Mouse (Mus musculus): ENCODE data around the gene Bola1. TPM values are rescaled to one million over a fixed set of nuclear protein-coding genes. Genes with fewer than 3 reads are reported as not detected.

Gene Bola1
- polyA plus RNA-seq, 1 experiment from 2014 or later: 64.1 TPM

DNA sequence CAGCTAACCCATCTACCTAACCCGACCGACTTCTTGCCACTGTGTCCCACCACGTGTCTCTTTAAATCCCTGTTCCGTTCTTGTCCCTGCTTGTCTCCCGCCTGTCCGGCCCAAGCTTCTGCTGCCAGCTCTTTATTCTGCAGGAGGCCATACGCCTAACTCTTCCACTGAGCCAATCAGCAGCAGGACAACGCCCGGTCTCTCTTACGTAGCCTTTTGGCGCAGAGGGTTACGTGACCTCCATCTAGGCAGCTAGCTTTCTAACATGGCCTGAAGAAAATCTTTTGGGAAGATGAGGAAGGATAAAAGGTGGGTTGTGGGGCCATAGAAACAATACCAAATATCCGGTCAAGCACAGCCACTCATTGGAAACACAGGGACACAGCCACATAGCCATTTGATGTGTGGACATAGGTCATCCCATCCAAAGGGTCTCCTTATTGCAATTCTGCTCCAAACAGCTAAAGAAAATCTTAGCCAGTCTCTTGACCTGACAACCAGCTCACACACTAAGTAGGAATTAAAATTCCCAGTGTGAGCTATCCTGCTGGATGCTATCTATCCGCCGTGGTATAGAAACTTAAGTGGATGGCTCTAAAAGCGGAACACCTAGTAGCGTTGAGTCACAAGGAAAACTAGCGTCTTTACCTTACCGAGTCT, 42.8 kb upstream of the Bola1 start:
- WGBS: under 1% methylated on average over 19 of the region's 19 CpGs

DNA sequence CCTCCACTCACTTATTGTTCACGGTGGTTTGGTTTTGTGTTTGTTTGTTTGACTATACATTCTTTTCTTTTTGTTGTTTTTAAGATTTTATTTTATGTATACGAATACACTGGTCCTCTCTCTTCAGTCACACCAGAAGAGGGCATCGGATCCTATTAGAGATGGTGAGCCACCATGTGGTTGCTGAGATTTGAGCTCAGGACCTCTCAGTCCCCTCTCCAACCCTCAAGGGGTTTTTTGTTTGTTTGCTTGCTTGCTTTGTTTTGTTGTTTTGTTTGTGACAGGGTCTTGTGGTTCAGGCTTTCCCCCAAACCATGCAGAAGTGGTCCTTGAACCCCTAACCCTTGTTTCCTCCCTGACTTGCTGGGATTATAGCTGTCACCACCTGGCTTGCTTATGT, 42.1 kb upstream of the Bola1 start:
- no peaks in the 10 kb centered on the region for H3K36me3 ChIP-seq (ENCODE audit: control insufficient read depth, insufficient read depth)
- peak overlapping the region; percentile 98 for H3K27ac ChIP-seq (ENCODE audit: low read length)
- H3K4me2 ChIP-seq (ENCODE audit: low read length): peak overlapping the region; percentile 85
- 54% methylated on average over 3 of the region's 3 CpGs for WGBS
- H3K4me3 ChIP-seq (replicated peaks; ENCODE audit: low read length): peak overlapping the region; percentile 69
- peaks cover 17% of the 10 kb centered on the region for H3K4me1 ChIP-seq (replicated peaks; ENCODE audit: control insufficient read depth, insufficient read depth, low read length)
- no peak overlapping the region; the same call in 1 of the 2 replicates for H3K9ac ChIP-seq (replicated peaks; ENCODE audit: low read depth, low read length)
- H3K27me3 ChIP-seq (replicated peaks; ENCODE audit: control insufficient read depth, insufficient read depth, low read length): no peaks in the 10 kb centered on the region
- no peaks in the 10 kb centered on the region for H3K9me3 ChIP-seq (ENCODE audit: control insufficient read depth, low read length)
- no peak for ATAC-seq

More for the DNA sequence above, 42.8 kb upstream of the Bola1 start:
- peak overlapping the region; percentile 98 for H3K27ac ChIP-seq (ENCODE audit: low read length)
- no peaks in the 10 kb centered on the region for H3K9me3 ChIP-seq (ENCODE audit: control insufficient read depth, low read length)
- H3K4me3 ChIP-seq (replicated peaks; ENCODE audit: low read length): peak overlapping the region; percentile 69
- H3K4me2 ChIP-seq (ENCODE audit: low read length): peak overlapping the region; percentile 85
- H3K27me3 ChIP-seq (replicated peaks; ENCODE audit: control insufficient read depth, insufficient read depth, low read length): no peaks in the 10 kb centered on the region
- ATAC-seq: peak; percentile 71
- H3K4me1 ChIP-seq (replicated peaks; ENCODE audit: control insufficient read depth, insufficient read depth, low read length): peaks cover 17% of the 10 kb centered on the region
- no peaks in the 10 kb centered on the region for H3K36me3 ChIP-seq (ENCODE audit: control insufficient read depth, insufficient read depth)
- peak overlapping the region; percentile 83 for H3K9ac ChIP-seq (replicated peaks; ENCODE audit: low read depth, low read length)

DNA sequence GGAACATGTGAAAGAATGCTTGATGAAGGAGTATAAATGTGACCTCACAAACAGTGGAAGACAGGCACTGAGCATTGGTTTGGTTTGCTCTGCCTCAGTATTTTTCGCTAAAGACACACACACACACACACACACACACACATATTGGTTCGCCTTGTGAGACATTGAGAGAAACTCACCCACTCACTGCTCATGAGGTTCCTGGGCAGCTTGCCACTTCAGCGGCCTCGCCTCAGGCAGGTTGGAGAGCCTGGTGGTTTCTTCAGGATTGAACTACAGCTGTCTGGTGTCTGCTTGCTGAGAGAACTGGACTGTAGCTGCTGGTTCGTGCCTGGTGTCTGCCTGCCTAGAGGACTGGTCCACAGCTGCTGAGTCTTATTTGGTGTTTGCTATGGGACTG, 40.7 kb upstream of the Bola1 start:
- H3K27me3 ChIP-seq (replicated peaks; ENCODE audit: control insufficient read depth, insufficient read depth, low read length): no peaks in the 10 kb centered on the region
- no peak for ATAC-seq
- H3K27ac ChIP-seq (ENCODE audit: low read length): no peak overlapping the region
- H3K4me2 ChIP-seq (ENCODE audit: low read length): no peak overlapping the region
- no peak overlapping the region for H3K9ac ChIP-seq (replicated peaks; ENCODE audit: low read depth, low read length)
- no peaks in the 10 kb centered on the region for H3K36me3 ChIP-seq (ENCODE audit: control insufficient read depth, insufficient read depth)
- no peaks in the 10 kb centered on the region for H3K9me3 ChIP-seq (ENCODE audit: control insufficient read depth, low read length)
- peaks cover 17% of the 10 kb centered on the region for H3K4me1 ChIP-seq (replicated peaks; ENCODE audit: control insufficient read depth, insufficient read depth, low read length)
- 88% methylated on average over 5 of the region's 5 CpGs for WGBS
- no peak overlapping the region for H3K4me3 ChIP-seq (replicated peaks; ENCODE audit: low read length)

GRCm38 (mm10) chr3:96257190-96257589, 37.7 kb upstream of the Bola1 start:
- H3K9me3 ChIP-seq (ENCODE audit: control insufficient read depth, low read length): no peaks in the 10 kb centered on the region
- ATAC-seq: no peak
- H3K27ac ChIP-seq (ENCODE audit: low read length): no peak overlapping the region
- no peaks in the 10 kb centered on the region for H3K27me3 ChIP-seq (replicated peaks; ENCODE audit: control insufficient read depth, insufficient read depth, low read length)
- WGBS: 80% methylated on average over 3 of the region's 3 CpGs
- H3K4me2 ChIP-seq (ENCODE audit: low read length): no peak overlapping the region
- peaks cover 5% of the 10 kb centered on the region for H3K4me1 ChIP-seq (replicated peaks; ENCODE audit: control insufficient read depth, insufficient read depth, low read length)
- no peak overlapping the region for H3K4me3 ChIP-seq (replicated peaks; ENCODE audit: low read length)
- no peak overlapping the region for H3K9ac ChIP-seq (replicated peaks; ENCODE audit: low read depth, low read length)
- H3K36me3 ChIP-seq (ENCODE audit: control insufficient read depth, insufficient read depth): no peaks in the 10 kb centered on the region

DNA sequence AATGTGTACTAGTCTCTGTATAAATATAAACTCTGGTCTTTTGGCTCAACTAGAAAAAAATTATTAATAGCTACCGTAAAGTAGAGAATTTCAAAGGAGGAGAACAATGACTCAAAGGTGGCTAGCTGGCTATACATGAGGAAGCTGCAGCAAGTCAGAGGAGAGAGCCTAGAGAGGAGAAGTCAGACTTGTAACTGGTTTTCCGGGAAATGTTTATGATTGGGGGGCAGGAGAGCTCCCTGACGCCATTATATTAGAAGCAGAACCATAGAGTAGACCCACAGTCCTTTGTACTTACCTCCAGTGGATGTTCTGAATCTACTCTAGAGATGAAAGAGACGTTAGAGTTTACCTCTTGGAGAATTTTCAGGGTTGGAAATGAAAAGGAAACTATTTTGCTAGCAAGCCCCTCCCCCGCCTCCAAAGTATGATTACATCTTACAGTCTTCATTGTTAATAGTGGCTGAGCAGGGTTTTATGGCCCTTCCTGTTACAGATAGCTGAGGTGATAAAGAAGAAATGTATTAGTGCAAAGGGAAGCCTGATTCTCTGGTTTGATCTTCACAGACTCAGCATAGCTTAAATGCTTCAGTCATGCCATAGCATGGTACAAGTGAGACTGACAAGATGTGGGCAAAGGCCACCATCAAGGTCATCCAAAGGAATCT, 36.6 kb upstream of the Bola1 start:
- no peak overlapping the region for H3K4me2 ChIP-seq (ENCODE audit: low read length)
- H3K36me3 ChIP-seq (ENCODE audit: control insufficient read depth, insufficient read depth): no peaks in the 10 kb centered on the region
- no peaks in the 10 kb centered on the region for H3K4me1 ChIP-seq (replicated peaks; ENCODE audit: control insufficient read depth, insufficient read depth, low read length)
- no peak overlapping the region for H3K9ac ChIP-seq (replicated peaks; ENCODE audit: low read depth, low read length)
- H3K9me3 ChIP-seq (ENCODE audit: control insufficient read depth, low read length): no peaks in the 10 kb centered on the region
- H3K27ac ChIP-seq (ENCODE audit: low read length): no peak overlapping the region
- 82% methylated on average over 5 of the region's 5 CpGs for WGBS
- H3K27me3 ChIP-seq (replicated peaks; ENCODE audit: control insufficient read depth, insufficient read depth, low read length): no peaks in the 10 kb centered on the region
- no peak for ATAC-seq
- no peak overlapping the region for H3K4me3 ChIP-seq (replicated peaks; ENCODE audit: low read length)

GRCm38 (mm10) chr3:96254683-96255355, 35.3 kb upstream of the Bola1 start:
- Histone ChIP-seq H3K4me2 (ENCODE audit: low read length) (no peak overlapping the region), H3K36me3 (ENCODE audit: control insufficient read depth, insufficient read depth) (no peaks in the 10 kb centered on the region), H3K27ac (ENCODE audit: low read length) (no peak overlapping the region), H3K4me1 (replicated peaks; ENCODE audit: control insufficient read depth, insufficient read depth, low read length) (no peaks in the 10 kb centered on the region), H3K9ac (replicated peaks; ENCODE audit: low read depth, low read length) (no peak overlapping the region), H3K4me3 (replicated peaks; ENCODE audit: low read length) (no peak overlapping the region), H3K9me3 (ENCODE audit: control insufficient read depth, low read length) (no peaks in the 10 kb centered on the region), H3K27me3 (replicated peaks; ENCODE audit: control insufficient read depth, insufficient read depth, low read length) (no peaks in the 10 kb centered on the region)
- WGBS: 54% methylated on average over 10 of the region's 10 CpGs
- no peak for ATAC-seq

- no peak overlapping the region for H3K9ac ChIP-seq (replicated peaks; ENCODE audit: low read depth, low read length)
- peaks cover 5% of the 10 kb centered on the region for H3K4me1 ChIP-seq (replicated peaks; ENCODE audit: control insufficient read depth, insufficient read depth, low read length)
- no peaks in the 10 kb centered on the region for H3K27me3 ChIP-seq (replicated peaks; ENCODE audit: control insufficient read depth, insufficient read depth, low read length)
- no peak overlapping the region for H3K27ac ChIP-seq (ENCODE audit: low read length)
- H3K9me3 ChIP-seq (ENCODE audit: control insufficient read depth, low read length): no peaks in the 10 kb centered on the region
- no peak overlapping the region for H3K4me2 ChIP-seq (ENCODE audit: low read length)
- no peaks in the 10 kb centered on the region for H3K36me3 ChIP-seq (ENCODE audit: control insufficient read depth, insufficient read depth)
- no peak for ATAC-seq
- 92% methylated on average over 3 of the region's 3 CpGs for WGBS
- no peak overlapping the region for H3K4me3 ChIP-seq (replicated peaks; ENCODE audit: low read length)
These were observed 32.3 kb upstream of the Bola1 start for GRCm38 (mm10) chr3:96251787-96252186.

DNA sequence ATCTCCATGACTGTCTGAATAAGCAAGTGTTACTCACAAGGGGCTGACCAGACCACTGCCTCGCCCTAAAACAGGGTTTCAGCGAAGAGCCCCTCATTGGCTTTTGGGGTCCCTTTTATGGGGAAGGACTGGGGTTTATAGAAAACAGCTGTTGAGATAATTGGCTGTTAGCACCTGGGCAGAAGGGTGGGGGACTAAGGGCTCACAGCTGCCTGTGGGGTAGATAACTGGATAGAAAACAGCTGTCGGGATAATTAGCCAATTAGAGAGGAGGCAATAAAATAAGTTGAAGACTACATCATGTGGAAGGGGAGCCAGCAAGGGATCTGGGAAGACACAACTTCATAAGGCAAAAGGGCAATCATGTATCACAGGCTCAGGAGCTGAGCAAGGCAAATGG, 31.4 kb upstream of the Bola1 start:
- WGBS: 70% methylated on average over 3 of the region's 3 CpGs
- H3K4me1 ChIP-seq (replicated peaks; ENCODE audit: control insufficient read depth, insufficient read depth, low read length): peaks cover 5% of the 10 kb centered on the region
- no peak overlapping the region for H3K4me3 ChIP-seq (replicated peaks; ENCODE audit: low read length)
- H3K4me2 ChIP-seq (ENCODE audit: low read length): no peak overlapping the region
- no peaks in the 10 kb centered on the region for H3K9me3 ChIP-seq (ENCODE audit: control insufficient read depth, low read length)
- H3K27me3 ChIP-seq (replicated peaks; ENCODE audit: control insufficient read depth, insufficient read depth, low read length): no peaks in the 10 kb centered on the region
- no peak overlapping the region for H3K9ac ChIP-seq (replicated peaks; ENCODE audit: low read depth, low read length)
- no peaks in the 10 kb centered on the region for H3K36me3 ChIP-seq (ENCODE audit: control insufficient read depth, insufficient read depth)
- ATAC-seq: no peak
- H3K27ac ChIP-seq (ENCODE audit: low read length): no peak overlapping the region

DNA sequence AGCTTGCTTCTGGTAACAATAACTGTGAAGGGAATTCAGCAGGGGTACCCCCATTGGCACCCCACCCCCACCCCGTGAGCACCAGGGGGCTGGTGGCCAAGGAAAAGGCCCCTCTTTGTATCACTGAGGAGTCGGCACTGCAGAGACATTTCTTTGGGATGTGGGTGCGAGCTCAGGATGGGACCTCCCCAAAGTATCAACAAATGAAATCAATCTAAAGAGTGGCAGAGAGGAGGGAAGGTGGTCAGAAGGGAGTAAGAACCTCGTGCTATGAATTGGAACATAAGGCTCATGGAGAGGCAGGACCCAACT, 29.5 kb upstream of the Bola1 start:
- H3K27ac ChIP-seq (ENCODE audit: low read length): no peak overlapping the region
- no peaks in the 10 kb centered on the region for H3K27me3 ChIP-seq (replicated peaks; ENCODE audit: control insufficient read depth, insufficient read depth, low read length)
- ATAC-seq: no peak
- H3K4me3 ChIP-seq (replicated peaks; ENCODE audit: low read length): no peak overlapping the region
- no peak overlapping the region for H3K9ac ChIP-seq (replicated peaks; ENCODE audit: low read depth, low read length)
- WGBS: 46% methylated on average over 4 of the region's 4 CpGs
- H3K9me3 ChIP-seq (ENCODE audit: control insufficient read depth, low read length): no peaks in the 10 kb centered on the region
- peaks cover 12% of the 10 kb centered on the region for H3K4me1 ChIP-seq (replicated peaks; ENCODE audit: control insufficient read depth, insufficient read depth, low read length)
- no peaks in the 10 kb centered on the region for H3K36me3 ChIP-seq (ENCODE audit: control insufficient read depth, insufficient read depth)
- H3K4me2 ChIP-seq (ENCODE audit: low read length): no peak overlapping the region
